ENCODE assay signal across 24 mouse cellular contexts in the genomic region with DNA sequence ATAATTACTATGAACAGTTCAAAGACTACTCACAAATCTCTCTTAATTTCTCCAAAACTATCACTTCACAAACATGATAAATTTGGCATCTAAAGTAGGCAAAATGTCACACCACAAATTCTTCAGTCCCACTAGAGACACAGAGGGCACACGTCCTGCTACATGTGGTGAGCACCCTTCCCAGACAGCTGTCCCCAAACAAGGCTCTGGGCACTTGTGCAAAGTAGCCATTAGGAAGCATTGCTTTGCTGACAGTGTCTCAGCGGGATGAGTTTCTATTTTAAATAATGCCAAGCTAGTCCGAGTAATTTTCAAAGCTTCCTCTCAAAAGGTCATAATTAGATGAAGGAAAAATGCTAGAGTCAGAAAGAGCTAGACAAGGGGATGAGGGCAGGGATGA.
"Had no signal": no experiment of that assay in that cellular context is flagged by ENCODE, and none has a peak within 500 bp of the region (broad histone marks: within the 10 kb centered on the region; RNA-seq: fewer than 3 reads in every experiment).

No protein-coding gene starts in this region.

- H3K27me3 ChIP-seq: hindbrain, embryonic 12.5 days; intestine, embryonic 15.5 days; limb, embryonic 12.5 days; liver, embryonic 13.5 days; liver, embryonic 15.5 days had no signal

- H3K27ac ChIP-seq: gastrocnemius, adult 2 months; heart, adult 2 months; hindbrain, embryonic 10.5 days; hindbrain, embryonic 12.5 days; hindbrain, embryonic 14.5 days; intestine, embryonic 15.5 days; layer of hippocampus, adult 2 months; left cerebral cortex, adult 2 months; limb, embryonic 10.5 days; limb, embryonic 12.5 days; liver, embryonic 13.5 days; liver, embryonic 15.5 days had no signal

- H3K4me1 ChIP-seq: hindbrain, embryonic 10.5 days; hindbrain, embryonic 12.5 days; intestine, embryonic 15.5 days; limb, embryonic 10.5 days; limb, embryonic 12.5 days; liver, embryonic 13.5 days; liver, embryonic 15.5 days had no signal

- H3K36me3 ChIP-seq: hindbrain, embryonic 10.5 days; hindbrain, embryonic 12.5 days; intestine, embryonic 15.5 days; limb, embryonic 10.5 days; limb, embryonic 12.5 days; liver, embryonic 13.5 days; liver, embryonic 15.5 days had no signal

- H3K4me2 ChIP-seq: heart, embryonic 11.5 days; hindbrain, embryonic 12.5 days; hindbrain, embryonic 14.5 days; intestine, embryonic 15.5 days; limb, embryonic 12.5 days; liver, embryonic 11.5 days; liver, embryonic 13.5 days; liver, embryonic 15.5 days had no signal

- DNase-seq: gastrocnemius, adult 2 months; gastrocnemius, postnatal 10 days; gastrocnemius, postnatal 25 days; heart, adult 2 months; heart, postnatal 14 days; heart, postnatal 36 days; kidney, adult 18-20 months; kidney, adult 8-10 months; kidney, postnatal 10 days; kidney, postnatal 25 days; kidney, postnatal 4 days; liver; liver, embryonic 13.5 days had no signal

- H3K9me3 ChIP-seq: hindbrain, embryonic 10.5 days; hindbrain, embryonic 12.5 days; intestine, embryonic 15.5 days; limb, embryonic 10.5 days; limb, embryonic 12.5 days; liver, embryonic 13.5 days; liver, embryonic 15.5 days had no signal

- H3K4me3 ChIP-seq: gastrocnemius, adult 2 months; heart, adult 2 months; hindbrain, embryonic 10.5 days; hindbrain, embryonic 12.5 days; intestine, embryonic 15.5 days; layer of hippocampus, adult 2 months; left cerebral cortex, adult 2 months; limb, embryonic 10.5 days; limb, embryonic 12.5 days; liver, embryonic 13.5 days; liver, embryonic 15.5 days had no signal
